Mouse (Mus musculus) cortical plate, adult 2 months (tissue): ENCODE measurements around the gene Tomm40.

Source experiments
- CTCF ChIP-seq: fragments of 200-500 bp; IDR thresholded peaks from 2 replicates; pipeline ENCODE4 v1.5.1; 2011; ENCODE audit warnings: mild to moderate bottlenecking, control low read depth, low read length; ENCODE audit not compliant: insufficient read depth; ENCODE audit errors: extremely low read depth
- POLR2A ChIP-seq: fragments of 200-500 bp; IDR thresholded peaks from 2 replicates; pipeline ENCODE4 v1.6.1; 2011; ENCODE audit warnings: mild to moderate bottlenecking, low read length, control low read depth; ENCODE audit not compliant: insufficient read depth; ENCODE audit errors: extremely low read depth

- TF ChIP-seq CTCF = peak; percentile 60
- no peak for TF ChIP-seq POLR2A
Measured at GRCm38 (mm10) chr7:19701069-19701761, 14.0 kb downstream of the Tomm40 start.
